Mouse (Mus musculus) testis, adult 2 months (tissue): ENCODE results near the gene Cd300ld5.

Experiments
- CTCF ChIP-seq: fragments of 200-500 bp; IDR thresholded peaks from 2 replicates; pipeline ENCODE4 v1.5.1; 2012; ENCODE audit warnings: low read depth, mild to moderate bottlenecking, inconsistent platforms, low read length, moderate library complexity; ENCODE audit not compliant: control insufficient read depth, insufficient read depth, insufficient replicate concordance
- POLR2A ChIP-seq: fragments of 200-500 bp; IDR thresholded peaks from 2 replicates; pipeline ENCODE4 v1.6.1; 2012; ENCODE audit warnings: low read depth, mild to moderate bottlenecking, inconsistent platforms, low read length, moderate library complexity; ENCODE audit not compliant: control insufficient read depth

GRCm38 (mm10) chr11:115059797-115060196 lies 22.2 kb upstream of the Cd300ld5 start:
- no peak for TF ChIP-seq CTCF
- no peak for TF ChIP-seq POLR2A
